Mouse (Mus musculus): Measurements from ENCODE around the gene Ncf1. TPM values are rescaled to one million over a fixed set of nuclear protein-coding genes. Genes with fewer than 3 reads are reported as not detected.

The Ncf1 gene
- polyA plus RNA-seq, 1 experiment, result 0.16 TPM

DNA sequence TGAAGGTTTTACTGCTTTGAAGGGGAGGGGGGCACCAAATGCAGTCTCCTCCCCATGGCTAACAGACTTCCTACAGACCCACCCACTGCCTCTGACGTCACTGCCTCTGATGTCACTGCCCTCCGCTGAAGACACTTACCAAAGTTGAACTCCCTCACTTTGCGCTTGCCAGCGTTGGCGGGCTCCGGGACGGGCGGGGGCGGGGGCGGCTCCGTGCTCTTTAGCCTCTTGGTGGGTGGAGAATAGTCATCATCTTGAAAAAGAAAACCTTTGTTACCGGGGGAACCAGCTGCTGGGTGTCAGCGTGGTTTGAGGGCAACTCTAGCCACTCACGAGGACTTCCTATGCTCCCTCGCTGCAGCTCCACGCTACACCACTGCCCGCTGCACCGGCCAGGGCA, 37.0 kb upstream of the Ncf1 start:
- Histone ChIP-seq H3K27me3 (ENCODE audit: control insufficient read depth) (no peaks in the 10 kb centered on the region), H3K4me1 (ENCODE audit: control insufficient read depth) (no peaks in the 10 kb centered on the region), H3K36me3 (ENCODE audit: control insufficient read depth) (peaks cover 88% of the 10 kb centered on the region)

DNA sequence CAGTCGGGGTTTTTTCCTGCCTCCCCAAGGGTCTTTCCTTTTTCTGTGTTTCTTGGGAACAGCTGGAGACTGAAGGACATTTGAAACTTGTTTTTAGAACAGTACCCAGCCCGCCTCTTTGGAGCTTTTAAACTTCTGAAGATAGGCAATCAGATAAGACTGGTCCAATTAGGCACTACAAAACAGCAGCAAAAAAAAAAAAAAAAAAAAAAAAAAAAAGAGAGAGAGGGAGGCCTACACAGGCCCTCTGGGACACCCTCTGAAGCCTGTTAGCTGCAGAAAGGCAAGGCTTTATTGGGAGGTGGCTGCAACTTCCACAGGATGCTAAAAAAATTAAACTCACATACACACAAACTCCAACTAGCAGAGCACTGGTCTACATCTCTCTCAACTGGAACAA, 36.5 kb upstream of the Ncf1 start:
- H3K4me3 ChIP-seq (replicated peaks), result no peak overlapping the region
- peaks cover 88% of the 10 kb centered on the region for H3K36me3 ChIP-seq (ENCODE audit: control insufficient read depth)
- H3K27me3 ChIP-seq (ENCODE audit: control insufficient read depth), result no peaks in the 10 kb centered on the region
- no peaks in the 10 kb centered on the region for H3K9me3 ChIP-seq (ENCODE audit: control insufficient read depth, low read length)
- H3K4me1 ChIP-seq (ENCODE audit: control insufficient read depth), result no peaks in the 10 kb centered on the region
- no peak for TF ChIP-seq TAL1 (IDR thresholded peaks at IDR 0.05; ENCODE audit: low read length)

More for the DNA sequence above, 37.0 kb upstream of the Ncf1 start:
- TF ChIP-seq GATA1 (IDR thresholded peaks at IDR 0.05; ENCODE audit: low read length) (no peak), TAL1 (IDR thresholded peaks at IDR 0.05; ENCODE audit: low read length) (no peak)
- Histone ChIP-seq H3K9me3 (ENCODE audit: control insufficient read depth, low read length) (no peaks in the 10 kb centered on the region), H3K4me3 (replicated peaks) (no peak overlapping the region)

DNA sequence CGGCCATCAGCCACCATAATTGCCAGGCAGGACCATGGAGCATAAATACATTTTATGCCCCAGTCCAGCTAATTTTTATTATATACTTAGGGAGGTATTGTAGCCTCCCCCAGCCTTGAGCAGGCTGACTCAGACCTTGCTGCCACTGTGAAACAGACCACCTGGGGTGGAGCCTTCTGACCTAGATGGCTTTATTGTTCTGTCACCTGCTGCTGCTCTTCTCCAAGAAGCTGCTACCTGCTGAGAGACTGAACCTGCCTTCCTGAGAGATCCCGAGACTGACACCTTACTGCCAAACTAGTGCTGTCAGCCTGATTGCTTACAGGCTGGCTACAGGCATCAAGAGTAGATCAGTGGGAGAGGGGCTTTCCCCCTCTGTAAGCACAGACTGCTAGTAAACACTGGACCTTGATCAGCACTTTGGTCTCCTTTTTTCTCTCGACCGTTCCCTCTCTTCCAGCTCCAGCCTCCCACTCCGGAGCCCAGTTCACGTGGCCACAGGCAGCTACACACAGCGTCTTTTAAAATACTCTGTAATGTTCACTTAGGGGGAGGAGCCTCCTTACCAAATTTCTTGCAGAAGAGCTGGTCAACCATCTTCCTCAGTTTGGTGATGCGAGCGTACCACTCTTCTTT, 30.7 kb upstream of the Ncf1 start:
- no peaks in the 10 kb centered on the region for H3K4me1 ChIP-seq (ENCODE audit: control insufficient read depth)
- H3K27me3 ChIP-seq (ENCODE audit: control insufficient read depth), result no peaks in the 10 kb centered on the region
- H3K36me3 ChIP-seq (ENCODE audit: control insufficient read depth), result peaks cover 91% of the 10 kb centered on the region
- H3K9me3 ChIP-seq (ENCODE audit: control insufficient read depth, low read length), result no peaks in the 10 kb centered on the region
- no peak for TF ChIP-seq GATA1 (IDR thresholded peaks at IDR 0.05; ENCODE audit: low read length)
- TF ChIP-seq TAL1 (IDR thresholded peaks at IDR 0.05; ENCODE audit: low read length), result no peak
- H3K4me3 ChIP-seq (replicated peaks), result no peak overlapping the region

DNA sequence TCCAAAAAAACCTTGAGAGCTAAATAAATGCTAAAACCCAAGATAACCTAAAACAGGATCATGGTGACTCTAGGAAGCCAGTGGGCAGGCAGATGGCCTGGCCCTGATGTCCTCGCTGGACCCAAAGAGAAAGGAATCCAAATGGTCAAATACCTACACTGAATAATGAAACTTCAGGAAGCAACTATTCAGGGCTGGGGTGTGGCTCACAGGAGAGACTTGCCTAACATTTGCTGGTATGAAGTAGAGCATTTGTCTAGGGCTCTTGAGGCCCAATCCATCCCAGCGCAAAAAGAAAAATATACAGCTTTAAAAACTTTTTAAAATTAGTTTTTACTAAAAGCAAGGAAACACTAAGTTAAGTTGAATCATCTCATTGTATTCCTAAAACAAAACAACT, 29.5 kb upstream of the Ncf1 start:
- Histone ChIP-seq H3K9me3 (ENCODE audit: control insufficient read depth, low read length) (no peaks in the 10 kb centered on the region), H3K4me1 (ENCODE audit: control insufficient read depth) (no peaks in the 10 kb centered on the region), H3K4me3 (replicated peaks) (no peak overlapping the region), H3K27me3 (ENCODE audit: control insufficient read depth) (no peaks in the 10 kb centered on the region), H3K36me3 (ENCODE audit: control insufficient read depth) (peaks cover 91% of the 10 kb centered on the region)
- TF ChIP-seq TAL1 (IDR thresholded peaks at IDR 0.05; ENCODE audit: low read length) (no peak), GATA1 (IDR thresholded peaks at IDR 0.05; ENCODE audit: low read length) (no peak)

DNA sequence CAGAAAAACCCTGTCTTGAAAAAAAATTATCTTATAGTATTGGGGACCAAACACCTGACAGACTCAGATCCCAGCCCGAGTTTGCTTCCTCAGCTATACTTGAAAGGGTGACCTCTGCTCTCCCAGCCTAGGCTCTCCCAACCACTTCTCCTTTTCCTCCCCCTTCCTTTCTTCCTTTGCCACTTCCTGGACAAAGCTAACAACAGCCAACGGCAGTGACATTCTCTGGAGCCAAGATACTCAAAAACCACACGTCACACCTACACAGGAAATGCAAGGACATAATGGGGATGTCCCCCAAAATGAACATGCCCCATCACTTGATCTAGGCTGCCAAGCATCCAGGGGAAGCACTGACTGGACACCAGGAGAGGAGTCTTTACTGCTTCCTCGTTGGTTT, 29.0 kb upstream of the Ncf1 start:
- H3K36me3 ChIP-seq (ENCODE audit: control insufficient read depth), result peaks cover 91% of the 10 kb centered on the region
- H3K4me1 ChIP-seq (ENCODE audit: control insufficient read depth), result no peaks in the 10 kb centered on the region
- H3K27me3 ChIP-seq (ENCODE audit: control insufficient read depth), result no peaks in the 10 kb centered on the region
- H3K4me3 ChIP-seq (replicated peaks), result no peak overlapping the region
- TF ChIP-seq TAL1 (IDR thresholded peaks at IDR 0.05; ENCODE audit: low read length) (no peak), GATA1 (IDR thresholded peaks at IDR 0.05; ENCODE audit: low read length) (no peak)
- no peaks in the 10 kb centered on the region for H3K9me3 ChIP-seq (ENCODE audit: control insufficient read depth, low read length)

DNA sequence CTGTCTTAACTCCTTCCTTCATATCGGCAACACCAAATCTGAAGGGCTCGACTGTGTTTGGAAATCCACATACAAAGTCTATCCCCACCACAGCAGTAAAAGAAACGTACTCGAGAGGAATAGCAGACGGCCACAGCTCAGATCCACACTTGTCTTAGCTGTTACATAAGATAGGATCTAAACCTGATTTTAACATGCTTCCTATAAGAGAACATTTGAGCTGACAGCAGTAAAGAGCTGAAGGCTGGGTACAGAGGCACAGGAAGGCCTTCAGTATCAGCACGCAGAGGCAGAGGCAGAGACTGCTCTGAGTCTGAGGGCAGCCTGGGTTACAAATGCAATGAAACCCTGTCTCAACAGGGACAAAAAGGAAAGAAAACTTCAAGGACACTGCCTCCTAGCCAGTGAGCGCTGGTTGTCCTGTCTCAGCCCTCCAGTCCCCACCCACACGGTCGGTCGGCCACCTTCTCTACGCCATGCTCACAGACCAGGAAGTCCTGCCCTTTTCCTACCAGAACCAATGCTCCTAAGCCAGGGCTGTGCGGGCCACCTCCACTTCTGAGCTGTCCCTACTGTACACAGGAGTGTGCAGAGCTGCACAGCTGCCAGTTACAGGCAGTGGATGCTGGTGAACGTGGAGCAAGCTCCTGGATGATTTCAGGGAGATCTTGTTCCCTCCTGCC, 28.1 kb upstream of the Ncf1 start:
- Histone ChIP-seq H3K36me3 (ENCODE audit: control insufficient read depth) (peaks cover 90% of the 10 kb centered on the region), H3K4me1 (ENCODE audit: control insufficient read depth) (no peaks in the 10 kb centered on the region), H3K27me3 (ENCODE audit: control insufficient read depth) (no peaks in the 10 kb centered on the region), H3K4me3 (replicated peaks) (no peak overlapping the region), H3K9me3 (ENCODE audit: control insufficient read depth, low read length) (no peaks in the 10 kb centered on the region)
- TF ChIP-seq TAL1 (IDR thresholded peaks at IDR 0.05; ENCODE audit: low read length), result no peak

DNA sequence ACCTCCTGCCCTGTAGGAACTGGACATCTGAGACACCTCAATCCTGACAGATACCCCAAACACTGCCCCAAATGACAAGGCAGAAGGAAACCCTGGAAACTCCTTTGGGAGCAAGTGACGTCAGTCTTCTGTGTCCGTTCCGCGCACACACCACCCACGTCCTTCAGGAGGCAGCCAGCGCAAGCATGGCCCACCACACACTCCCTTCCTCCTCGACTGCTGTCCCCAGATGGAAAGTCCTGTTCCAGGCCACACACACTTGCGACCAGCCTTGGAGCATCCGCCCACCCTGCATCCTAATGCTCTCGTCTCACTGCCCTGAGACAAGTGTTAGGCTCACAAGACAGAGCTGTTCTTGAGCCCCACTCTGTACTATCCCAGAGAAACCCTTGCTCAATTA, 25.9 kb upstream of the Ncf1 start:
- Histone ChIP-seq H3K9me3 (ENCODE audit: control insufficient read depth, low read length) (no peaks in the 10 kb centered on the region), H3K4me3 (replicated peaks) (no peak overlapping the region), H3K36me3 (ENCODE audit: control insufficient read depth) (peaks cover 89% of the 10 kb centered on the region), H3K4me1 (ENCODE audit: control insufficient read depth) (no peaks in the 10 kb centered on the region), H3K27me3 (ENCODE audit: control insufficient read depth) (no peaks in the 10 kb centered on the region)
- TF ChIP-seq TAL1 (IDR thresholded peaks at IDR 0.05; ENCODE audit: low read length), result no peak
- no peak for TF ChIP-seq GATA1 (IDR thresholded peaks at IDR 0.05; ENCODE audit: low read length)

DNA sequence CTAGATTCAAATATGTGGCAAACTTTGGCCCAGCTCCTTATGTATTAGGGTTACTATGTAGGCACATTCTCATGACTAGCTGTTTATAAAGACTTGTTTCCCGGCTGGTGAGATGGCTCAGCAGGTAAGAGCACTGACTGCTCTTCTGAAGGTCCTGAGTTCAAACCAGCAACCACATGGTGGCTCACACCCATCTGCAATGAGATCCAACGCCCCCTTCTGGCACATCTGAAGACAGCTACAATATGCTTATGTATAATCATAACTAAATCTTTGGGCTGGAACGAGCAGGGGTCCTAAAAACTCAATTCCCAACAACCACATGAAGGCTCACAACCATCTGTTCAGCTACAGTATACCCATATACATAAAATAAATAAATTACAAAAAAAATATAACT, 24.4 kb upstream of the Ncf1 start:
- no peak overlapping the region for H3K4me3 ChIP-seq (replicated peaks)
- H3K4me1 ChIP-seq (ENCODE audit: control insufficient read depth), result no peaks in the 10 kb centered on the region
- no peaks in the 10 kb centered on the region for H3K9me3 ChIP-seq (ENCODE audit: control insufficient read depth, low read length)
- H3K27me3 ChIP-seq (ENCODE audit: control insufficient read depth), result no peaks in the 10 kb centered on the region
- H3K36me3 ChIP-seq (ENCODE audit: control insufficient read depth), result peaks cover 89% of the 10 kb centered on the region
- TF ChIP-seq TAL1 (IDR thresholded peaks at IDR 0.05; ENCODE audit: low read length) (no peak), GATA1 (IDR thresholded peaks at IDR 0.05; ENCODE audit: low read length) (no peak)

DNA sequence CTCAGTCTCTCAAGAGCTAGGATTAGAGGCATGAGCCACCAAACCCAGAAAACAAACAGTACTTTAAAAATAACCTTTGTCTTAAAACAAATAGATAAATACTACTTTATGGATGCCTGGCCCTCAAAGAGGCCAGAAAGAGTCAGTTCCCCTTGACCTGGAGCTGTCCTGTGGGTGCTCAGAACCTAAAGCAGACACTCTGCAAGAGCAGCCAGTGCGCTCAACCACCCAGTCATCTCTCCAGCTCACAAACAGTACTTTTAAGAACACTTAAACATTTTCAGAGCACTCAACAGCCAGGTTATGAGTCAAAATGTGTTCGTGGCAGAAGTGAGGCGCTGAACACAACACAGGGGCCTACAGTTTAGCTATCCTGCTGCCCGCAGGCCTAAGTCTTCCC, 21.7 kb upstream of the Ncf1 start:
- TF ChIP-seq TAL1 (IDR thresholded peaks at IDR 0.05; ENCODE audit: low read length) (no peak), GATA1 (IDR thresholded peaks at IDR 0.05; ENCODE audit: low read length) (no peak)
- H3K4me3 ChIP-seq (replicated peaks), result no peak overlapping the region
- H3K4me1 ChIP-seq (ENCODE audit: control insufficient read depth), result no peaks in the 10 kb centered on the region

DNA sequence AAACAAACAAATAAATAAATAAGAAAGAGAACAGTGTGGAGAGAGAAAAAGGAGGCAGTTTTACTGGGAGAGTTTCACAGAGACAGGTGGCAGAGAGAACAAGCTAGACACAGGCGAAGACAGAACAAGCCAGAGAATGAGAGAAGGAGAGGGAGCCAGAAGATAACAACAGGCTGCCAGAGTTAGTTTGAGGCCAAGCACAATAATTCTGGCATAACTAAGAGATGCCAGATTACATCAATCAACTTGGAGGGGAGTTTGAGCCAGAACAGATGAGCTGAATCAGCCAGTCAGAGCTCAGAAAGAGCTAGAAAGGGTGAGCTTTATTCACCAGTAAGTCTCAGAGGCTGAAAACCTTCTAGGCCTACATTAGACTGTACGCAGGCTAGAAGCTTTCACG, 21.2 kb upstream of the Ncf1 start:
- Histone ChIP-seq H3K4me1 (ENCODE audit: control insufficient read depth) (no peaks in the 10 kb centered on the region), H3K36me3 (ENCODE audit: control insufficient read depth) (peaks cover 95% of the 10 kb centered on the region), H3K4me3 (replicated peaks) (no peak overlapping the region), H3K27me3 (ENCODE audit: control insufficient read depth) (no peaks in the 10 kb centered on the region), H3K9me3 (ENCODE audit: control insufficient read depth, low read length) (no peaks in the 10 kb centered on the region)
- TF ChIP-seq GATA1 (IDR thresholded peaks at IDR 0.05; ENCODE audit: low read length) (no peak), TAL1 (IDR thresholded peaks at IDR 0.05; ENCODE audit: low read length) (no peak)

More for the DNA sequence above, 21.7 kb upstream of the Ncf1 start:
- Histone ChIP-seq H3K27me3 (ENCODE audit: control insufficient read depth) (no peaks in the 10 kb centered on the region), H3K36me3 (ENCODE audit: control insufficient read depth) (peaks cover 95% of the 10 kb centered on the region), H3K9me3 (ENCODE audit: control insufficient read depth, low read length) (no peaks in the 10 kb centered on the region)

Data from erythroblast, embryonic 14.5 days (primary cell).